Mouse (Mus musculus) spleen, adult 2 months (tissue): ENCODE measurements at regions not wholly inside any gene's neighbourhood (a gene's known extent, or its start where the extent isn't known, plus 50 kb on each side); places are given as distances from the start of the nearest gene placed in this dataset.

Source experiments
- CTCF ChIP-seq: fragments of 200-500 bp; IDR thresholded peaks from 2 replicates; pipeline ENCODE4 v1.5.1; 2011; ENCODE audit warnings: mild to moderate bottlenecking, inconsistent platforms; ENCODE audit not compliant: insufficient read depth, insufficient read length, insufficient replicate concordance; ENCODE audit errors: extremely low read depth
- POLR2A ChIP-seq: fragments of 200-500 bp; IDR thresholded peaks from 2 replicates; pipeline ENCODE4 v1.6.1; 2011; ENCODE audit warnings: low read depth, low read length, inconsistent platforms

- no peak for TF ChIP-seq CTCF
- no peak for TF ChIP-seq POLR2A
Measured at GRCm38 (mm10) chr8:34401571-34401970, 290.0 kb upstream of the Gm10131 start.
